Mouse (Mus musculus): ENCODE results near the gene H2-M5.
A peak's percentile ranks its signal among the peaks of the same experiment; 100 is the strongest.
"Not testable (repeated sequence)": the region's sequence is repeated elsewhere in the genome, so short reads cannot be mapped to it uniquely, and the experiment has no call there.

The H2-M5 gene

GRCm38 (mm10) chr17:36993770-36994325 lies 4.5 kb upstream of the H2-M5 start:
- DNase-seq (ENCODE audit: low spot score in 2 of 2): no peak

DNA sequence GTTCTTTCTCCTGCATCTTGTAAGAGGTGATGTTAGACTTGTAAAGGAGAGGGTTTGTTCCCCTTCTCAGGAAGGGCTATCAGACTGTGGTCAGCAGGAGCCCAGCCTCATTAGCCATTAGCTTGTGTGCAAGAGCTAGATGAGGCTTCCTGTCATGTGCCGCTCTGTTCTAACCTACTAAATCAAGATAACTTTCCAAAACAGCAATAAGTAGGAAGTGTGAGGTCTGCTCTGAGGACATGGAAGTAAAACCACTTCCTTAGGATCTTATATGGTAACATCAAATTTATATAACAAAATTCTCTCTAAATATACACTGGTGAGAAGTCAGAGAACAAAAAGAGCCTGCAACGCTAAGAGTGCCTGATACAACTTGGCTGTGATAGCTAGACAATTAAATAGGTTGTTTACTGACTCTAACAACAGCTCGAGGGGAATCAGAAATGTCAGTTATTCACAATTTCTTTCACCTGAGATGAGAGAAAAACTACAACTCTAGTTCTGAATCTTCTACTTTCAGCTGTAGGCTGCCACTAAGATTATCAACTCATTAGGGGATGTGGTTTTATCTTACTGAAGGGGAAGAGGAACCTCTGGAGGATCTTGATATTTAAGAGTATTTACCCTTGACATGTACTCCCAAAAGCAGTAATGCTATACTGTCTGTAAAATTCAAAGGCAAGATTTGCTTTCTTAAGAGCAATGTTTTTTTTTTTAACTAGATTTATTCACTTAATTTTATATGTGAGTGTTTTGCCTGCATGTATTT lies 3.2 kb upstream of the H2-M5 start:
- no peak for DNase-seq (ENCODE audit: low spot score in 2 of 2)

DNA sequence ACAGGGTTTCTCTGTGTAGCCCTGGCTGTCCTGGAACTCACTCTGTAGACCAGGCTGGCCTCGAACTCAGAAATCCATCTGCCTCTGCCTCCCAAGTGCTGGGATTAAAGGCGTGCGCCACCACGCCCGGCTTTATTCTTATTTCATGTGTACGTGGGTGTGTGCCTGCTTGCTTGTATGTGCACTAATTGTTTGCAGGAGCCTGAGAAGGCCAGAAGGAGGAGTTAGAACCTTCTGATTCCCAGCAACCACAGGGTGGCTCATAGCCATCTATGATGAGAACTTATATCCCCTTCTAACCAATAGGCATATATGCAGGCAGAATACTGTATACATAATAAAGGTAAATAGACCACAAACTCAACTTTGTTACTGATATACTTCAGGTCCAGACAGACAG lies 1.3 kb upstream of the H2-M5 start:
- not testable (repeated sequence) for DNase-seq (ENCODE audit: low spot score in 2 of 2)

DNA sequence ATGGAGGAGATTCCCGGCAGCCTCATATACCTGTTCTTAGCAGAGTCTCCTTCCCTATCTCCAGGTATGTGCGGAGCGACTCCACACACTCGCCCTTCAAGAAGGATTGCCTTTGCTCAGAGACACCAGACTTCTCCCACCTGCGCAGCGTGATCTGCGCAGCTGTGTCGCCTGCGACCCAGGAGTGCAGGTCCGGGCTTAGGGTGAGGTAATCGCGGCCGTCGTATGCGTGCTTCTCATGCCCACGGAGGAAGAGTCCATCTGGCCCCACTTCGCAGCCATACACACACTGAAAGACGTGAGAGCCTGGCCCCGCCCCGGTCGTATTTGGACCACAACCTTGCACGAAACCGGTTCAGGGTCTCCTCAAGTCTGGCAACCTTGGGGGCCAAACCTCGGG lies 862 bp downstream of the H2-M5 start:
- no peak for DNase-seq (ENCODE audit: low spot score in 2 of 2)

GRCm38 (mm10) chr17:36982253-36983155 lies 6.8 kb downstream of the H2-M5 start:
- DNase-seq (ENCODE audit: low spot score in 2 of 2): no peak

DNA sequence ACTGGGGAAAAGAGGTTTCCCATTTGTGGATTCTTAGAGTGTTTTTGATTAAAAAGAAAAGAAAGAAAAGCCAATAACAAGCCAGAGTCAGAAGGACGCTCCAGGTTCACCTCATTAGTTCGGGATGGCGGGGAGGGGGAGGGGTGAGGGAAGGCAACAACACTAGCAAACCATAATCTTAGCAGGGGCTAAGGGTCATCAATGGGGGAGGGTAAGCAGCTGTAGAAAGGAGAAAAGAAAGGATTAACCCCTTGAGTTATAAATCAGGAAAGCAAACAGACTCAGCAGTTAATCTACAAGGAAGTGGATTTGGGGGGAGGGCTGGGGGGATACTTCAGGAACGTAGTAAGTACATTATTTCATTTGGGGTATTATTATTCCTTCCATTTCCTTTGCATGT lies 7.5 kb downstream of the H2-M5 start:
- DNase-seq (ENCODE audit: low spot score in 2 of 2): no peak

GRCm38 (mm10) chr17:36981221-36981813 lies 8.0 kb downstream of the H2-M5 start, which contains the start of gene 2410137M14Rik:
Gene 2410137M14Rik (minus strand): TSS chr17:36981237.
- DNase-seq (ENCODE audit: low spot score in 2 of 2): no peak

- DNase-seq (ENCODE audit: low spot score in 2 of 2): no peak
Observed at GRCm38 (mm10) chr17:36973271-36973787, 16.0 kb downstream of the H2-M5 start.

GRCm38 (mm10) chr17:36972791-36973190 lies 16.5 kb downstream of the H2-M5 start:
- DNase-seq (ENCODE audit: low spot score in 2 of 2): no peak

GRCm38 (mm10) chr17:36971172-36971850 lies 18.0 kb downstream of the H2-M5 start:
- DNase-seq (ENCODE audit: low spot score in 2 of 2): no peak

DNA sequence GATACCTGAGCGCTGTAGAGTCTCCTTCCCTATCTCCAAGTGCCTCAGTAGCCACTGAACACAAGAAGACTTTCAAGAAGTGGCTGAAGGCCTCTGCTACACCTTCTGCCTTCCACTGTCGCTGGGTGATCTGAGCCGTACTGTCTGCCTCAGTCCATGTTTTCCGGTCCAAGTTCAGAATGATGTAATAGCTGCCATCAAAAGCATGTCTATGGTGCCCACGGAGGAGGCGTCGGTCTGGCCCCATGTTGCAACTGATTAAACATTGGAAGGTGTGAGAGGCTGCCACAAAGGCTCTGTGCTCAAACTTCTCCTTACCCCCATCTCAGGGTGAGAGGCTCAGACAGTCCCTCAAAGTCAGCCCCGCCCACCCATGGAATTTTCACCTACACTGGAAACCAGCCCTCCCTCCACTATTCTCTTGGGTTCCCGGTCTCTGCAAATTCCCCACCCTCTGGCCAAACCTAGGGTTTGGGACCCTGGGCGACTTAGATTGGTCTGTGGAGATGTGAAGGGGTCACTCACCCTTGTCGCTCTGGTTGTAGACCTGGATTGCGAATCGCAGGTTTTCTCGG lies 18.9 kb downstream of the H2-M5 start:
- DNase-seq (ENCODE audit: low spot score in 2 of 2): no peak

- DNase-seq (ENCODE audit: low spot score in 2 of 2): no peak
Observed at GRCm38 (mm10) chr17:36966875-36967274, 22.5 kb downstream of the H2-M5 start.

- no peak for DNase-seq (ENCODE audit: low spot score in 2 of 2)
Observed at GRCm38 (mm10) chr17:36961125-36961524, 28.2 kb downstream of the H2-M5 start.

DNA sequence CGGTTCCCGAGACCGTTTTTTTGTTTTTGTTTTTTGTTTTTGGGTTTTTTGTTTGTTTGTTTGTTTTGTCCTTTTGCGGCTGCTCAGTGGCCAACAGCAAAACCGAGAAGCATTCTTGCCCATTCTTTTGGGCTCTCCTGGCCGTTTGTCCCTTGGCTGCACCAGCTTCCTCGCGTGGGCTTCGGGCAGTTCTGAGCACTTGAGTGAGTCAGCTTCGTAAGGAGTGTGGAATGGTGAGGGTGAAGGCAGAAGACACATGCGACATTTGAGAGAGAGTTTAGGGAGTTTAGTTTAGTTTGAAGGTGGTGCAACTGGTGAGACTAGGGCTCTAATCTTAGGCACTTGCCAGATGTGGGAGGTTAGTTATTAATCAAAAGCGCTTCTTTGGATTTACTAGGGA lies 30.5 kb downstream of the H2-M5 start:
- no peak for DNase-seq (ENCODE audit: low spot score in 2 of 2)

DNA sequence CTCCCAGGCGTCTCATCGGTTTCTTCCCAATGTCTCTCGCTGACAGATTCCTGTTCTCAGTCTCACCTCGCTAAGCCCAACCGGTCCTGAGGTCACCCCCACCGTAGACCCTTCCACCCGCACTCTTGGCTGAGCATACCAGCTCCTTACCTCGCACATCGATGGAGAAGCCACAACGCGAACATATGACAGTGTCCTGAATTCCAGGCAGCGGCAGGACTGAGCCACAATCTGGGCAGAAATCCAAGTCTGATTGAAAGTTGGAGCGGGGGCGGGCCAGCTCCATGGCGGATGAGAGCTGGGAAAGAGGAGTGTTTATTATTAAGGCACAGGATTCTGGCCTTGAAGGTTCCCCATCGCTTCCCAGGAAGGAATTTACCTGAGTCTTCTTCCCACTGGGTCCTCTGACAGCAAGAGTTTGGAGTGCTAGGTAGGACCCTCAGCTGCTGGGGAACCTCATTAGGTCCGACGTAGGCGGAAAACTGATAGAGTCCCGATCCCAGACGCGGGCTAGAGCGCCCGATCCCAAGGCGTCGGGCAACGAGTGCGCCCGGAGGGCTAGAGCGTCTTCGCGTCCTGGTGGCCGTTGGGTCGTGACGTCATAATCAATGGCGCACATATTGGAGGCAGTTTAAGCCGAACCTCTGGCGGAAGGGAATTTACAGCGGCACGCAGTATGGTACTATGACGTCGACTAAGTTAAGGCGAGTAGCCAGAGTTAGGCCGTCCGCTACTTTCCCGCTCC lies 31.2 kb downstream of the H2-M5 start, which contains the start of the genes Znrd1 and Znrd1as:
TSS of gene Znrd1 (minus strand) at position 561 of the 745 bp plus-strand sequence.
TSS of gene Znrd1as (plus strand) at position 594 of the 745 bp plus-strand sequence.
- DNase-seq (ENCODE audit: low spot score in 2 of 2): peak; percentile 72 to 83

DNA sequence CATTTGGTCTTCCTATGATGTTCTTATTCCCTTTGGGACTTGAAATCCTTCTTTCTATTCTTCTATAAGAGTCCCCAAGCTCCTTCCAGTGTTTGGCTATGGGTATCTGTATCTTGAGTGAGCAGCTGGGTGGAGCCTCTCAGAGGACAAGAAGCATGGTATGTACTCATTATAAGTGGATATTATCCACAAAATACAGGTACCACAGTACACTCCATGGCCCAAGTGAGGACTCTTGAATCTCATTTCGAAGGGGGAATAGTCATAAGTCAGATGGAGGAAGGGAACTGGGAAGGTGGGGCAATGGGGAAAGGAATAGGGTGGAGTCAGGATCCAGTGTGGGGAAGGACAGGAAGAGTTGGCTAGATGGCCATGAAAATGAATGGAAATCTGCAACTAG lies 36.3 kb downstream of the H2-M5 start:
- no peak for DNase-seq (ENCODE audit: low spot score in 2 of 2)

GRCm38 (mm10) chr17:36952631-36953030 lies 36.7 kb downstream of the H2-M5 start:
- no peak for DNase-seq (ENCODE audit: low spot score in 2 of 2)

- peak; percentile 78 to 88 for DNase-seq (ENCODE audit: low spot score in 2 of 2)
Observed at GRCm38 (mm10) chr17:36950981-36951947, 38.1 kb downstream of the H2-M5 start, which contains the start of gene Ppp1r11. Gene Ppp1r11 (minus strand): TSS chr17:36951741.

DNA sequence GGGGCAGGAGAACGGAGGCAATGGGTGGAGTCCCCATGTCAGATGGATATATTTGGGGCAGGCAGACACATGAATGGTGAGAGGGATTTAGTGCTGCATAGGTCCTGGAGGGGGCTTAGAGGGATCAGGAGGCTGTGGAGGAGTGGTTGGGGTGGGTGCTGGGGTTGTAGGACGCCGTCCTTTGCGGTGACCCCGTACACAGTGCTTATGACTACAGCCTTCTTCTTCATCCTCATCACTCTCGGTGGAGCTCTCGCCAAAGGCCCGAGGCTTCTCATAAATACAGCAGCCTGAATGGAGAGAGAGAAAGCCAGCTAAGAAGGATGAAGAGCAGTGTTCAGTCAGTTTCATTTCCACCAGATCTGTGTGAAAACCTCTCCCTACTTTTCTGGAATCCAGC lies 40.1 kb downstream of the H2-M5 start:
- DNase-seq (ENCODE audit: low spot score in 2 of 2): no peak
